Mouse (Mus musculus) cerebellum, adult 2 months (tissue): ENCODE measurements at regions not wholly inside any gene's neighbourhood (a gene's known extent, or its start where the extent isn't known, plus 50 kb on each side); places are given as distances from the start of the nearest gene placed in this dataset.

ENCODE experiments used
- CTCF ChIP-seq: fragments of 200-500 bp; IDR thresholded peaks from 2 replicates; pipeline ENCODE4 v1.5.1; 2011; ENCODE audit warnings: low read depth, mild to moderate bottlenecking, control low read depth, low read length, moderate library complexity, borderline replicate concordance; ENCODE audit not compliant: insufficient read depth
- POLR2A ChIP-seq: fragments of 200-500 bp; IDR thresholded peaks from 2 replicates; pipeline ENCODE4 v1.6.1; 2011; ENCODE audit warnings: low read length, control low read depth, borderline replicate concordance; ENCODE audit not compliant: insufficient read depth

GRCm38 (mm10) chr8:8168674-8169073, 492.4 kb downstream of the Efnb2 start:
- no peak for TF ChIP-seq POLR2A
- TF ChIP-seq CTCF = no peak
